Mouse (Mus musculus) neural tube, embryonic 11.5 days (tissue): ENCODE measurements around the gene Arid5b. TPM values are rescaled to one million over a fixed set of nuclear protein-coding genes. Genes with fewer than 3 reads are reported as not detected.
A peak's percentile ranks its signal among the peaks of the same experiment; 100 is the strongest.

Source experiments
- ATAC-seq: fragments of 200-750 bp; cut with Nextera tagmentation; 2 replicates; pipeline ENCODE4 v1.8.0; 2017; ENCODE audit warnings: moderate number of reproducible peaks, mild to moderate bottlenecking, moderate TSS enrichment, moderate library complexity; ENCODE audit not compliant: insufficient read depth, low FRiP score, low TSS enrichment
- DNase-seq: peaks from one replicate; pipeline ENCODE4 v3.0.0-alpha.2; 2015; ENCODE audit warnings: low spot score
- H3K27ac ChIP-seq: fragments of 300-500 bp; sonication (generic); 2 replicates; pipeline ENCODE4 v1.5.1; 2014; ENCODE audit warnings: low read depth, mild to moderate bottlenecking, low read length
- H3K27me3 ChIP-seq: fragments of 300-500 bp; sonication (generic); 2 replicates; pipeline ENCODE4 v1.6.1; 2014; ENCODE audit warnings: mild to moderate bottlenecking, low read length, mixed read lengths; ENCODE audit not compliant: control insufficient read depth, insufficient read depth
- H3K36me3 ChIP-seq: fragments of 300-500 bp; sonication (generic); 2 replicates; pipeline ENCODE4 v1.6.1; 2014; ENCODE audit warnings: mild to moderate bottlenecking, low read length, moderate library complexity, mixed read lengths; ENCODE audit not compliant: control insufficient read depth, insufficient read depth
- H3K4me1 ChIP-seq: fragments of 300-500 bp; sonication (generic); 2 replicates; pipeline ENCODE4 v1.6.1; 2014; ENCODE audit warnings: low read length, mixed read lengths; ENCODE audit not compliant: control insufficient read depth, insufficient read depth
- H3K4me2 ChIP-seq: fragments of 300-500 bp; sonication (generic); 2 replicates; pipeline ENCODE4 v1.6.1; 2014; ENCODE audit warnings: low read depth, mild to moderate bottlenecking, moderate library complexity
- H3K4me3 ChIP-seq: fragments of 300-500 bp; sonication (generic); 2 replicates; pipeline ENCODE4 v1.5.1; 2014; ENCODE audit warnings: low read depth, low read length
- H3K9ac ChIP-seq: fragments of 300-500 bp; sonication (generic); 2 replicates; pipeline ENCODE4 v1.6.1; 2014; ENCODE audit warnings: mild to moderate bottlenecking, low read length
- H3K9me3 ChIP-seq: fragments of 300-500 bp; sonication (generic); 2 replicates; pipeline ENCODE4 v1.6.1; 2016; ENCODE audit warnings: low read length; ENCODE audit not compliant: control insufficient read depth
- WGBS: fragments of 180-500 bp; shearing (Covaris S2); extraction: QIAGEN DNeasy Blood & Tissue Kit; methylation state at CpG from one replicate; pipeline ENCODE4 v1.1.7; 2014; 5-methylcytosine and 5-hydroxymethylcytosine counted together
- polyA plus RNA-seq: library from polyadenylated mRNA; unstranded; fragments of >200 nt; fragmentation: Nextera tagmentation; extraction: Ambion mirVana; gene quantifications from 2 replicates; pipeline ENCODE4 v1.2.1, GENCODE M21; 2014

Gene Arid5b
- polyA plus RNA-seq, 1 experiment from 2014 or later = 15.0 TPM

- DNase-seq = peak; percentile 40
- no peaks in the 10 kb centered on the region for H3K9me3 ChIP-seq
- H3K9ac ChIP-seq = no peak overlapping the region
- no peaks in the 10 kb centered on the region for H3K4me1 ChIP-seq
- H3K27me3 ChIP-seq = no peaks in the 10 kb centered on the region
- no peak for ATAC-seq
- H3K4me2 ChIP-seq = no peak overlapping the region
- no peaks in the 10 kb centered on the region for H3K36me3 ChIP-seq
- no peak overlapping the region for H3K27ac ChIP-seq
- no peak overlapping the region for H3K4me3 ChIP-seq
- WGBS = 32% methylated on average over 6 of the region's 6 CpGs
Measured at GRCm38 (mm10) chr10:68043973-68044372, 234.6 kb downstream of the Arid5b start.
